ENCODE assay signal across 12 mouse cellular contexts in the genomic region with DNA sequence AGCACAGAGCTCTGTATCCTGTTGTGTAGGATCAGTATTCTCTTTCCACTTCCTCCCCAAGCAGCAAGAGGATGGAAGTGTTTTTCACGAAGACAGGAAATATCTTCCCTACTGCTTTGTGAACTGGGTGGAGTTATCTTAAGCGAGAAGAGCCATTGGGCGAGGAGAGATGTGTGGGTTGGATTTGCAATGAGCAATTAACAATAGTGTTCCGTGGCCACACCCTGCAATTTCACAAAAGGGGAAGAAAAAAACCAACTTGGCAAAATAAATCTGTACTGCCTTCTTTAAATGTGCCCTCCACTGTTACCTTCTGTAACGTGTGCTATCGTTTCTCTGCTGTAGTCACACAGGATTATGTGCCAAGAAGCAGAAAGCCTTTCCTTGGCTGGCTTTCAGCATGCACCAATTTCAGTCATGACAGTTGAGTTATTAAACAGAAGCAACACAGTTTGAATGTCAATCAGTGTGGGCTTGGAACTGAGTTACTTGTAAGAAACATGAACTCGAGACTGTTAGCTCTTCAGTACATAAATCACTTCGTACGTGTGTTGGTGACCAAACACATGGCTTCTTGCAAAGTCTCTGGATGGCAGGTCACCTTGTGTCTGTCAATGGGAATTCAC.
DNase-seq lines count a peak whose midpoint lies in the region; ATAC-seq lines count a peak whose summit lies in the region.
"Had no signal": no experiment of that assay in that cellular context is flagged by ENCODE, and none has a peak within 500 bp of the region (broad histone marks: within the 10 kb centered on the region; RNA-seq: fewer than 3 reads in every experiment).

No protein-coding gene starts in this region.

- intact Hi-C loops in left cerebral cortex, postnatal 14 days (cut with DNase I) = no loop called here

- peak; percentile 47 for DNase-seq in hindbrain, embryonic 14.5 days (ENCODE audit: low spot score)
- DNase-seq in hindbrain, embryonic 10.5 days (ENCODE audit: low spot score) = no peak
- DNase-seq in spleen, postnatal 36 days (ENCODE audit: low spot score in 2 of 2) = peak; percentile 11 to 22
- no peak for DNase-seq in spleen, postnatal 10 days (ENCODE audit: low spot score in 2 of 2)
- DNase-seq in large intestine, adult 2 months (ENCODE audit: low read depth, low spot score) = peak; percentile 61
- DNase-seq in left cerebral cortex, postnatal 14 days (ENCODE audit: low spot score in 2 of 2) = no peak
- DNase-seq in right cerebral cortex, postnatal 25 days = no peak
- no peak for DNase-seq in ovary, adult 18-20 months (ENCODE audit: low spot score)
- DNase-seq: adrenal gland, postnatal 25 days; gastrocnemius, postnatal 14 days; thymus, postnatal 36 days had no signal

- H3K4me1 ChIP-seq in hindbrain, embryonic 14.5 days (replicated peaks; ENCODE audit: control insufficient read depth, insufficient read depth, low read length) = 0 out of 2 replicates have a peak, but pooled peaks cover 11% of the 10 kb centered on the region
- peaks cover 8% of the 10 kb centered on the region for H3K4me1 ChIP-seq in hindbrain, embryonic 10.5 days (replicated peaks)

- WGBS in hindbrain, embryonic 14.5 days = 71% methylated on average over 9 of the region's 9 CpGs
- 88% methylated on average over 9 of the region's 9 CpGs for WGBS in hindbrain, embryonic 10.5 days
- 16% methylated on average over 9 of the region's 9 CpGs for WGBS in large intestine, adult 2 months

- no peaks in the 10 kb centered on the region for H3K36me3 ChIP-seq in hindbrain, embryonic 14.5 days (replicated peaks; ENCODE audit: control insufficient read depth, insufficient read depth)
- H3K36me3 ChIP-seq in hindbrain, embryonic 10.5 days = no peaks in the 10 kb centered on the region
- H3K36me3 ChIP-seq: midbrain, embryonic 12.5 days had no signal

- peak overlapping the region; percentile 34; the same call in 1 of the 2 replicates for H3K27ac ChIP-seq in hindbrain, embryonic 14.5 days
- no peak overlapping the region for H3K27ac ChIP-seq in hindbrain, embryonic 10.5 days
- H3K27ac ChIP-seq: midbrain, embryonic 12.5 days had no signal

- no peaks in the 10 kb centered on the region for H3K27me3 ChIP-seq in hindbrain, embryonic 14.5 days (ENCODE audit: control insufficient read depth, insufficient read depth, low read length)
- no peaks in the 10 kb centered on the region for H3K27me3 ChIP-seq in hindbrain, embryonic 10.5 days (ENCODE audit: insufficient read depth, poor library complexity, severe bottlenecking)
- H3K27me3 ChIP-seq: midbrain, embryonic 12.5 days had no signal

- H3K4me3 ChIP-seq in hindbrain, embryonic 14.5 days (replicated peaks; ENCODE audit: low read length) = no peak overlapping the region
- no peak overlapping the region for H3K4me3 ChIP-seq in hindbrain, embryonic 10.5 days
- H3K4me3 ChIP-seq: midbrain, embryonic 12.5 days had no signal

- no peak overlapping the region for H3K4me2 ChIP-seq in hindbrain, embryonic 14.5 days (replicated peaks)
- H3K4me2 ChIP-seq: midbrain, embryonic 12.5 days had no signal

- no peak for ATAC-seq in hindbrain, embryonic 14.5 days (ENCODE audit: low FRiP score)

- no peaks in the 10 kb centered on the region for H3K9me3 ChIP-seq in hindbrain, embryonic 14.5 days (ENCODE audit: control insufficient read depth, low read length)
- H3K9me3 ChIP-seq in hindbrain, embryonic 10.5 days = no peaks in the 10 kb centered on the region
- H3K9me3 ChIP-seq: midbrain, embryonic 12.5 days had no signal

- H3K9ac ChIP-seq in hindbrain, embryonic 14.5 days = no peak overlapping the region
- H3K9ac ChIP-seq: midbrain, embryonic 12.5 days had no signal

Comparison
In these comparisons a context has a peak if more than half of its experiments do, and no peak if none do; other contexts are left out.
1. DNase-seq: peak in hindbrain, embryonic 14.5 days (single experiment), spleen, postnatal 36 days (2 of 2) and large intestine, adult 2 months (single experiment); none in hindbrain, embryonic 10.5 days (single experiment), spleen, postnatal 10 days (0 of 2), left cerebral cortex, postnatal 14 days (0 of 2), right cerebral cortex, postnatal 25 days (single experiment) and ovary, adult 18-20 months (single experiment).